Mouse (Mus musculus) liver, embryonic 12.5 days (tissue): ENCODE results near the gene Pkmyt1. TPM values are rescaled to one million over a fixed set of nuclear protein-coding genes. Genes with fewer than 3 reads are reported as not detected.

Experiments used
- ATAC-seq: fragments of 200-750 bp; cut with Nextera tagmentation; 2 replicates; pipeline ENCODE4 v1.8.0; 2017; ENCODE audit warnings: moderate number of reproducible peaks, mild to moderate bottlenecking, moderate library complexity
- H3K27ac ChIP-seq: fragments of 300-500 bp; sonication (generic); 2 replicates; pipeline ENCODE4 v1.5.1; 2016; ENCODE audit warnings: mild to moderate bottlenecking
- H3K27me3 ChIP-seq: fragments of 300-500 bp; sonication (generic); replicated peaks from 2 replicates; pipeline ENCODE4 v1.6.1; 2016; ENCODE audit warnings: mild to moderate bottlenecking, moderate library complexity
- H3K36me3 ChIP-seq: fragments of 300-500 bp; sonication (generic); 2 replicates; pipeline ENCODE4 v1.6.1; 2016; ENCODE audit warnings: mild to moderate bottlenecking, moderate library complexity
- H3K4me1 ChIP-seq: fragments of 300-500 bp; sonication (generic); 2 replicates; pipeline ENCODE4 v1.6.1; 2016
- H3K4me2 ChIP-seq: fragments of 300-500 bp; sonication (generic); 2 replicates; pipeline ENCODE4 v1.6.1; 2016; ENCODE audit warnings: mild to moderate bottlenecking, moderate library complexity
- H3K4me3 ChIP-seq: fragments of 300-500 bp; sonication (generic); 2 replicates; pipeline ENCODE4 v1.5.1; 2016; ENCODE audit warnings: mild to moderate bottlenecking, moderate library complexity
- H3K9ac ChIP-seq: fragments of 300-500 bp; sonication (generic); 2 replicates; pipeline ENCODE4 v1.6.1; 2016; ENCODE audit warnings: mild to moderate bottlenecking, moderate library complexity
- H3K9me3 ChIP-seq: fragments of 300-500 bp; sonication (generic); replicated peaks from 2 replicates; pipeline ENCODE4 v1.6.1; 2016; ENCODE audit warnings: mild to moderate bottlenecking, moderate library complexity
- WGBS: fragments of 180-500 bp; shearing (Covaris S2); methylation state at CpG from one replicate; pipeline ENCODE4 v1.1.7; 2016; ENCODE audit not compliant: insufficient replicate concordance; 5-methylcytosine and 5-hydroxymethylcytosine counted together
- polyA plus RNA-seq: library from polyadenylated mRNA; unstranded; fragments of >200 nt; fragmentation: Nextera tagmentation; extraction: Ambion mirVana; gene quantifications from 2 replicates; pipeline ENCODE4 v1.2.1, GENCODE M21; 2016

The Pkmyt1 gene
- polyA plus RNA-seq, 1 experiment from 2014 or later = 42.1 TPM

DNA sequence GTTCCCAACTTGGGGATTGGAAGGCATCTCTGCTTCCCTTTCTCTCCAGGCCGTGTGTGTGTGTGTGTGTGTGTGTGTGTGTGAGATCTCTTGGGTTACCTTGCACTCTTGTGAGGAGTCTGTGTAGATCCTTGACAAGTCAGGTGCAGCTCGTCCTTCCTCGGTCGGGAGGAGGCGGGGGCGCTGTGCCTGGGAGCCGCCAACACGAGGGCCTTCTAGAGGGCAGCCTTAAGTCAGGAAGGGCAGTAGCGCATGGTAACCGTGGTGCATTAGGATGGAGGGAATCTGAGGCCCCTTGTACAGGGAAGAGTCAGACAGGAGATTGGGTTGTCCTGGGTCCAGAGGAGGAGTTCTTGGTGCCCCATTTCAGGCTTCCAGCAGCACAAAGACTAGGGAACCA is 50.1 kb downstream of the Pkmyt1 start:
- no peak for ATAC-seq
- WGBS = 61% methylated on average over 10 of the region's 10 CpGs
- Histone ChIP-seq H3K36me3 (no peaks in the 10 kb centered on the region), H3K27ac (no peak overlapping the region), H3K4me2 (no peak overlapping the region), H3K4me1 (peaks cover 10% of the 10 kb centered on the region), H3K27me3 (no peaks in the 10 kb centered on the region), H3K9me3 (no peaks in the 10 kb centered on the region), H3K4me3 (no peak overlapping the region), H3K9ac (no peak overlapping the region)

DNA sequence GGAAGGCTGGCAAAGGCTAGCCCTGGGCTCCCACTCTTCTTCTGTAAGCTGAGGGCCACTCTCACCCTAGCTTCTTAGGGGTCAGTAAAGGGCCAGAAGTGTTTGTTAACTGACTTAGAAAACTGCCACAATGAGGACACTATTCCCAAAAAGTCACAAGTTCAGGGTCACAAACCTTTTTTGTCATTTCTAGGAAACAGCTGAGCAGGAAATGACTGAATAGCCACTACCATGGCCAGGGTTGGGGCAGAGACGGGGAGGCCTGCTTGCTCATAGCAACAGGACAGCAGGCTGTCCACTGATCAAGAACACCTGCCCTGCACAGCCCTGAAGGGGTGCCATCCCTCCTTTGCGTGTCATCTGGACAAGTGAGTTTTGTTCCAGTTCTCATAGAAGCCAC is 51.0 kb downstream of the Pkmyt1 start:
- no peak for ATAC-seq

DNA sequence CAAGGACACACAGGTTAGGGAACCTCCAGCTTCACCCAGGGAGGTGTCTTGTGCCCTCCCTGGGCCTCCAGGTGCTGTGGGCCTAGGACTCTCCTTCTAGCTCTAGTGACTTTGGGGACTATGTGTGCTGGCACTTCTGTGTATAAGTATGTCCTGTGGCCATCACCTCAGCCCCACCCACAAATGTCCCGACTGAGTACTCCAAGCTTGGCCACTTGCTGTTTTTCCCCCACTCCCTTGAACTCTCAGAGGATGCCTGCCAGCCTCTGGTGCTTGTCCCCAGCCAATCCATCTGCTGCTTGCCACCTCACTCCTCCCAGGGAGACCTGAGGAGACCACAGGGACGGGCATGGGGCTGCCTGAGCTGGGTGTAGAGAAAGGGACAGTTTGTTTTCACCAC is 52.3 kb downstream of the Pkmyt1 start:
- peaks cover 5% of the 10 kb centered on the region for H3K4me1 ChIP-seq
- no peaks in the 10 kb centered on the region for H3K27me3 ChIP-seq
- no peak overlapping the region for H3K27ac ChIP-seq
- H3K9ac ChIP-seq = no peak overlapping the region
- H3K36me3 ChIP-seq = no peaks in the 10 kb centered on the region
- WGBS = 49% methylated on average over 2 of the region's 2 CpGs
- H3K9me3 ChIP-seq = no peaks in the 10 kb centered on the region
- H3K4me3 ChIP-seq = no peak overlapping the region
- ATAC-seq = no peak
- H3K4me2 ChIP-seq = no peak overlapping the region

More for the DNA sequence above, 51.0 kb downstream of the Pkmyt1 start:
- Histone ChIP-seq H3K4me3 (no peak overlapping the region), H3K9ac (no peak overlapping the region), H3K4me1 (peaks cover 5% of the 10 kb centered on the region), H3K4me2 (no peak overlapping the region), H3K27ac (no peak overlapping the region), H3K27me3 (no peaks in the 10 kb centered on the region), H3K9me3 (no peaks in the 10 kb centered on the region), H3K36me3 (no peaks in the 10 kb centered on the region)
- WGBS = 64% methylated on average over 2 of the region's 2 CpGs

DNA sequence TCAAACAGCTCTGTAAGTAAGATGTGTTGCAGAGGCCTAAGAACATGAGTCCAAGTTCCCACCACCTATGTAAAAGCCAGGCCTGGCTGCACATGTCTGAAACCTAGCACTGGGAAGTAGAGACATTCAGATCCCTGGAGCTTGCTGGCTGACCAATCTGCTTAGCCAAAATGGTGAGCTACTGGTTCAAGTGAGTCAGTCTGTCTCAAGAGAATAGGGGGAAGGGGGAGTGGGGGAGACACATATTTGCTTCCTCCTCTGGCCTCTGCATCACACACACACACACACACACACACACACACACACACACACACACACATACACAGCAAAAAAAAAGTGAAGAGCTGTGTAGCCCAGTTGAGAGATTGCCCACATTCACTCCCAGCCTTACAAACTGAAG is 57.2 kb downstream of the Pkmyt1 start:
- Histone ChIP-seq H3K4me3 (no peak overlapping the region), H3K36me3 (no peaks in the 10 kb centered on the region), H3K27me3 (0 out of 2 replicates have a peak, but pooled peaks cover 8% of the 10 kb centered on the region), H3K4me2 (no peak overlapping the region), H3K27ac (no peak overlapping the region), H3K9ac (no peak overlapping the region), H3K9me3 (no peaks in the 10 kb centered on the region), H3K4me1 (peaks cover 14% of the 10 kb centered on the region)
- no peak for ATAC-seq

DNA sequence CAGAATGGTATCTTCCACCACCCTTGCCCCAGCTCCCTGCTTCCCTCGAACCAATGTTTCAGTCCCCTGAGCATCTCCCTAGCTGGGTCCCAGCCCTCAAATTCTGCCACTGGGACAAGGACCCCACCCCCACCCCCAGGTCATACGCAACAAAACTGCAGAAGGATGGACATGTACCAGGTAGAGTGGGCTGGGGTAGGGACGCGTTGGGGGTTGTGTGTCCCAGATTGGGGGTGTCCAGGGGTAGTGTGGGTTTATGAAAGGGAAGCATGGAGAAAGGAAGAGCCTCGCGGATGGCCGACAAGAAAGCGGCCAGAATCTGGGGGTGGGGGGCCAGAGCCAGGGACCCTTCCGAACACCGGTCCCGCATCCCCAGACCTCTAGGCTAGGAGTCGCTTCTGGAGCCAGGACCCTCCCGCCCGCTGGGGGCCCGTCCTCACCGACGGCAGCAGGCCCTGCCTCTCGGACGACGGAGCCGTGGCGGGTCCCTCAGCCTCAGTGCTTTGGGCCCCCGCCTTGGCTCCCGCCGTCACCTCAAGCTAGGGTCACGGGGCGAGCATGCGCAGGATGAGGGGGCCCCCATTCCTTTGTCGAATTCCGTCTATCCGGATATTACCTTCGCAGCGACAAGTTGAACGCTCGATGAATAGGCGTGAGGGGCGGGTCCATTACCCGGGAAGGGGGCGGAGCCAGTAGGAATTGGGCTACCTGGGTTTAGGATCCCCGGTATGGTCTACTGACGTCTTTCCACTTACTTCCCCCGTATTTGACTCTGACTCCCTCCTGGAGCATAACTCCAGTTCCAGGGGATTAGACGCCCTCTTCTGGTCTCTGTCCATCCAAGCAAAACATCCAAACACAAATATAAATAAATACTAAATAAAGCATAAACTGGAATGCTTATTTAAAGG is 59.7 kb downstream of the Pkmyt1 start, which contains the start of gene Flywch2:
Gene Flywch2 (minus strand): TSS at position 521 of the 911 bp plus-strand sequence.
- Histone ChIP-seq H3K27me3 (0 out of 2 replicates have a peak, but pooled peaks cover 8% of the 10 kb centered on the region), H3K4me3 (peak within 1 kb of the TSS; percentile 63), H3K4me2 (peak within 1 kb of the TSS; percentile 93), H3K36me3 (no peaks in the 10 kb centered on the region), H3K27ac (no peak within 1 kb of the TSS), H3K9ac (peak within 1 kb of the TSS; percentile 63), H3K9me3 (no peaks in the 10 kb centered on the region), H3K4me1 (peaks cover 32% of the 10 kb centered on the region)
- 4% methylated on average over 43 of the region's 43 CpGs for WGBS
- peak; percentile 63 for ATAC-seq

Other genes starting within 250 kb of the Pkmyt1 start
- not detected in 2 replicates for gene Vmn2r117, start 246.6 kb upstream of the Pkmyt1 start, polyA plus RNA-seq
- 8.3 and 9.1 TPM in 2 replicates for gene Zfp213, start 162.1 kb upstream of the Pkmyt1 start, polyA plus RNA-seq
- 2.8 and 2.9 TPM in 2 replicates for gene Zfp13, start 126.8 kb upstream of the Pkmyt1 start, polyA plus RNA-seq
- not detected in 2 replicates for gene Zscan10, start 125.5 kb upstream of the Pkmyt1 start, polyA plus RNA-seq
- 0.20 and 0.28 TPM in 2 replicates for gene Mmp25, start 81.1 kb upstream of the Pkmyt1 start, polyA plus RNA-seq
- gene Bicdl2, start 65.8 kb upstream of the Pkmyt1 start, polyA plus RNA-seq = not detected in 2 replicates
- 23.6 and 25.5 TPM in 2 replicates for gene Hcfc1r1, start 52.7 kb upstream of the Pkmyt1 start, polyA plus RNA-seq
- 31.4 and 36.1 TPM in 2 replicates for gene Thoc6, start 52.5 kb upstream of the Pkmyt1 start, polyA plus RNA-seq
- gene Tnfrsf12a, start 48.9 kb upstream of the Pkmyt1 start, polyA plus RNA-seq = 7.1 and 7.8 TPM in 2 replicates
- gene Cldn6, start 47.1 kb upstream of the Pkmyt1 start, polyA plus RNA-seq = 0.78 and 2.3 TPM in 2 replicates
- 0.08 and 0.11 TPM in 2 replicates for gene Cldn9, start 42.3 kb upstream of the Pkmyt1 start, polyA plus RNA-seq
- 0.05 and 0.10 TPM in 2 replicates for gene 1520401A03Rik, start 3.6 kb upstream of the Pkmyt1 start, polyA plus RNA-seq
- gene Paqr4, start 14.5 kb downstream of the Pkmyt1 start, polyA plus RNA-seq = 7.4 and 8.4 TPM in 2 replicates
- gene Kremen2, start 19.5 kb downstream of the Pkmyt1 start, polyA plus RNA-seq = 0.17 and 0.55 TPM in 2 replicates
- gene Flywch1, start 45.3 kb downstream of the Pkmyt1 start, polyA plus RNA-seq = 22.4 and 22.6 TPM in 2 replicates
- 2.9 and 3.6 TPM in 2 replicates for gene Flywch2, start 59.7 kb downstream of the Pkmyt1 start, polyA plus RNA-seq
- 334 and 339 TPM in 2 replicates for gene Srrm2, start 64.2 kb downstream of the Pkmyt1 start, polyA plus RNA-seq
- gene Elob, start 102.8 kb downstream of the Pkmyt1 start, polyA plus RNA-seq = 588 and 602 TPM in 2 replicates
- gene Prss33, start 109.7 kb downstream of the Pkmyt1 start, polyA plus RNA-seq = not detected in 2 replicates
- gene Prss32, start 117.5 kb downstream of the Pkmyt1 start, polyA plus RNA-seq = not detected in 2 replicates
- 0.32 and 0.45 TPM in 2 replicates for gene Prss41, start 117.8 kb downstream of the Pkmyt1 start, polyA plus RNA-seq
- not detected in 2 replicates for gene Prss21, start 141.7 kb downstream of the Pkmyt1 start, polyA plus RNA-seq
- not detected in 2 replicates for gene Dcpp1, start 154.5 kb downstream of the Pkmyt1 start, polyA plus RNA-seq
- not detected in 2 replicates for gene Dcpp2, start 154.5 kb downstream of the Pkmyt1 start, polyA plus RNA-seq
- not detected in 2 replicates for gene Dcpp3, start 191.1 kb downstream of the Pkmyt1 start, polyA plus RNA-seq
- gene Sbp, start 215.3 kb downstream of the Pkmyt1 start, polyA plus RNA-seq = not detected in 2 replicates
- gene Sbpl, start 228.9 kb downstream of the Pkmyt1 start, polyA plus RNA-seq = not detected in 2 replicates